Mouse (Mus musculus): ENCODE results near the gene Tstd3.
"Not testable (repeated sequence)": the region's sequence is repeated elsewhere in the genome, so short reads cannot be mapped to it uniquely, and the experiment has no call there.

Gene Tstd3

GRCm38 (mm10) chr4:21745723-21746122, 21.3 kb downstream of the Tstd3 start:
- no peak for DNase-seq (ENCODE audit: low spot score in 2 of 2)

- DNase-seq (ENCODE audit: low spot score in 2 of 2), result not testable (repeated sequence)
These were observed 22.9 kb downstream of the Tstd3 start for GRCm38 (mm10) chr4:21744142-21744541.

DNA sequence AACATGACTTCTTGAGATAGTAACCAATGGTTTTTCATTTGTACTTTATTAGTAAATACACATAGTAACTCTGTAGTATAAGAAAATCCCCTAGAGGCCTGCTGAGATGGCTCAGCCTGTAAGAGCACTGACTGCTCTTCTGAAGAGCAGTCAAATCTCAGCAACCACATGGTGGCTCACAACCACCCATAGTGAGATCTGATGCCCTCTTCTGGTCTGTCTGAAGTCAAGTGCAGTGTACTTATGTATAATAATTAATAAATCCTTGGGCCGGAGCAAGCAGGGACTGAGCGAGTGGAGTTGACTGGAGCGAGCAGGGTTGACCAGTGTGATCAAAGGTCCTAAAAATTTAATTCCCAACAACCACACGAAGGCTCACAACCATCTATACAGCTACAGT, 27.8 kb downstream of the Tstd3 start:
- DNase-seq (ENCODE audit: low spot score in 2 of 2), result no peak

- DNase-seq (ENCODE audit: low spot score in 2 of 2), result peak; percentile 92
These were observed 39.3 kb downstream of the Tstd3 start, which contains the start of gene Ccnc for GRCm38 (mm10) chr4:21727615-21728165. TSS of gene Ccnc (plus strand) at chr4:21727701.

DNA sequence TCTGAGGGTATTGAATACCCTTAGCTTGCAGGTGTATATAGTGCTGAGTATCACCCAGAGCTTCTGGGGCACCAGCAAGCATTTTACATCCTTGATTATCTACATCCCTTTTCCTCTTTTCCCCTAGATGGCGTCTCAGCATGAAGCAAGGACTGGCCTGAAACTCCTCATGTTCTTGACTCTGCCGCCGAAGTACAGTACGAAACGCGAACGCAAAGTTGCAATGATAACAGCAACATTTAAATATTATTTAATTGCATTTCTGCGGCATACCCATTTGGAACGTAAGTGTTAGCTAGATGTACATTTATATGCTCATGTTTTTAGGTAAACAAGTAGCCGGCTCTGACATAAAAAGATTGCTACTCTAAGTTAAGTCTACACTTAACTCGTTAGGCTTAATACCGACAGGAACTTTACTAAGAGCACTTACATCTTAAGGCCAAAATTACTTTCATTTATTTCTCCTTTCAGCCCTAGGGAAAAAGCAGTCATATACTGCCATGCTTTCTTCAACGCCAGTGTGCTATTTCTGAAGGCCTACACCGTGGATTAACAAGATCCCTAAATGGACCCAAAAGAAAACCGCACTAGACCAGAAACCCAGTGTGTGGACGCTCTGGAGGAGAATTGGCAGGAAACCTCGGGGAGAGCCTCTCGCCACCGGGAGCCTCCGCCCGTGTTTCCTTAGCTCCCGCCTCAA, 39.9 kb downstream of the Tstd3 start:
- DNase-seq (ENCODE audit: low spot score in 2 of 2), result peak; percentile 33 to 42

- no peak for DNase-seq (ENCODE audit: low spot score in 2 of 2)
These were observed 44.2 kb downstream of the Tstd3 start for GRCm38 (mm10) chr4:21722752-21723334.

GRCm38 (mm10) chr4:21712147-21712546, 54.9 kb downstream of the Tstd3 start:
- peak; percentile 43 to 67 for DNase-seq (ENCODE audit: low spot score in 2 of 2)

Measured in heart, adult 9 months (tissue).